Mouse (Mus musculus) thymus, adult 2 months (tissue): Measurements from ENCODE around the gene Klhl26. TPM values are rescaled to one million over a fixed set of nuclear protein-coding genes. Genes with fewer than 3 reads are reported as not detected.

Source experiments
- DNase-seq: peaks from one replicate; pipeline ENCODE4 v3.0.0; 2021
- H3K27ac ChIP-seq: fragments of 200-500 bp; 2 replicates; pipeline ENCODE4 v1.5.1; 2012; ENCODE audit warnings: low read length, control low read depth; ENCODE audit not compliant: control insufficient read depth, insufficient read depth
- H3K27me3 ChIP-seq: fragments of 200-500 bp; 2 replicates; pipeline ENCODE4 v1.6.1; 2012; ENCODE audit warnings: mild to moderate bottlenecking, low read length, moderate library complexity, mixed read lengths; ENCODE audit not compliant: control insufficient read depth, insufficient read depth
- H3K36me3 ChIP-seq: fragments of 200-500 bp; 2 replicates; pipeline ENCODE4 v1.6.1; 2012; ENCODE audit warnings: mild to moderate bottlenecking, low read length, moderate library complexity; ENCODE audit not compliant: control insufficient read depth, insufficient read depth
- H3K4me1 ChIP-seq: fragments of 200-500 bp; replicated peaks from 2 replicates; pipeline ENCODE4 v1.6.1; 2012; ENCODE audit warnings: low read length; ENCODE audit not compliant: control insufficient read depth, insufficient read depth
- H3K4me3 ChIP-seq: fragments of 200-500 bp; 2 replicates; pipeline ENCODE4 v1.5.1; 2012; ENCODE audit warnings: mild to moderate bottlenecking, low read length, control low read depth, moderate library complexity; ENCODE audit not compliant: control insufficient read depth, insufficient read depth
- CTCF ChIP-seq: fragments of 200-500 bp; IDR thresholded peaks from 2 replicates; pipeline ENCODE4 v1.5.1; 2012; ENCODE audit warnings: mild to moderate bottlenecking, control low read depth, low read length, moderate library complexity, borderline replicate concordance; ENCODE audit not compliant: control insufficient read depth, poor library complexity, insufficient read depth; ENCODE audit errors: extremely low read depth
- POLR2A ChIP-seq: fragments of 200-500 bp; IDR thresholded peaks from 2 replicates; pipeline ENCODE4 v1.6.1; 2012; ENCODE audit warnings: mild to moderate bottlenecking, low read length, control low read depth, moderate library complexity; ENCODE audit not compliant: control insufficient read depth, poor library complexity, insufficient read depth; ENCODE audit errors: extremely low read depth
- WGBS: fragments of 180-500 bp; shearing (Covaris S2); methylation state at CpG from one replicate; pipeline ENCODE4 v1.1.7; 2018; 5-methylcytosine and 5-hydroxymethylcytosine counted together
- polyA plus RNA-seq: library from polyadenylated mRNA; depleted of rRNA; stranded (reverse); fragments of >200 nt; gene quantifications from 2 replicates; pipeline ENCODE4 v1.2.3, GENCODE M21; 2012; rRNA removed

Klhl26 gene
- polyA plus RNA-seq, 1 experiment, result 44.6 TPM

GRCm38 (mm10) chr8:70410281-70410680, 66.5 kb downstream of the Klhl26 start:
- Histone ChIP-seq H3K27me3 (no peaks in the 10 kb centered on the region), H3K36me3 (no peaks in the 10 kb centered on the region), H3K27ac (no peak overlapping the region), H3K4me1 (no peaks in the 10 kb centered on the region), H3K4me3 (no peak overlapping the region)
- TF ChIP-seq POLR2A (no peak), CTCF (no peak)
- WGBS, result 97% methylated on average over 5 of the region's 5 CpGs
- no peak for DNase-seq

- H3K27ac ChIP-seq, result no peak overlapping the region
- 60% methylated on average over 9 of the region's 9 CpGs for WGBS
- no peaks in the 10 kb centered on the region for H3K36me3 ChIP-seq
- TF ChIP-seq CTCF, result no peak
- no peak for TF ChIP-seq POLR2A
- no peak overlapping the region for H3K4me3 ChIP-seq
- no peaks in the 10 kb centered on the region for H3K27me3 ChIP-seq
- H3K4me1 ChIP-seq, result no peaks in the 10 kb centered on the region
- no peak for DNase-seq
Measured at GRCm38 (mm10) chr8:70409455-70409871, 67.3 kb downstream of the Klhl26 start.

- H3K27me3 ChIP-seq, result no peaks in the 10 kb centered on the region
- no peak overlapping the region for H3K4me3 ChIP-seq
- H3K4me1 ChIP-seq, result no peaks in the 10 kb centered on the region
- DNase-seq, result no peak
- TF ChIP-seq POLR2A (no peak), CTCF (no peak)
- no peak overlapping the region for H3K27ac ChIP-seq
- no peaks in the 10 kb centered on the region for H3K36me3 ChIP-seq
- 96% methylated on average over 10 of the region's 10 CpGs for WGBS
Measured at GRCm38 (mm10) chr8:70409019-70409418, 67.7 kb downstream of the Klhl26 start.

- no peak for TF ChIP-seq POLR2A
- no peak for TF ChIP-seq CTCF
- H3K4me3 ChIP-seq, result no peak overlapping the region
- WGBS, result 78% methylated on average over 6 of the region's 6 CpGs
- H3K4me1 ChIP-seq, result no peaks in the 10 kb centered on the region
- no peak overlapping the region for H3K27ac ChIP-seq
- H3K36me3 ChIP-seq, result no peaks in the 10 kb centered on the region
- DNase-seq, result no peak
- H3K27me3 ChIP-seq, result no peaks in the 10 kb centered on the region
Measured at GRCm38 (mm10) chr8:70408301-70408700, 68.5 kb downstream of the Klhl26 start.

GRCm38 (mm10) chr8:70406427-70407069, 70.2 kb downstream of the Klhl26 start:
- no peak for DNase-seq
- 91% methylated on average over 11 of the region's 11 CpGs for WGBS
- H3K4me3 ChIP-seq, result no peak overlapping the region
- H3K27me3 ChIP-seq, result no peaks in the 10 kb centered on the region
- TF ChIP-seq POLR2A (no peak), CTCF (no peak)
- no peaks in the 10 kb centered on the region for H3K4me1 ChIP-seq
- H3K36me3 ChIP-seq, result no peaks in the 10 kb centered on the region
- H3K27ac ChIP-seq, result no peak overlapping the region

- TF ChIP-seq CTCF, result no peak
- TF ChIP-seq POLR2A, result no peak
- H3K4me3 ChIP-seq, result no peak overlapping the region
- WGBS, result 92% methylated on average over 7 of the region's 7 CpGs
- no peaks in the 10 kb centered on the region for H3K4me1 ChIP-seq
- no peaks in the 10 kb centered on the region for H3K36me3 ChIP-seq
- H3K27ac ChIP-seq, result no peak overlapping the region
- H3K27me3 ChIP-seq, result no peaks in the 10 kb centered on the region
- no peak for DNase-seq
Measured at GRCm38 (mm10) chr8:70405189-70405588, 71.6 kb downstream of the Klhl26 start.

- 99% methylated on average over 3 of the region's 3 CpGs for WGBS
- no peaks in the 10 kb centered on the region for H3K4me1 ChIP-seq
- H3K36me3 ChIP-seq, result no peaks in the 10 kb centered on the region
- TF ChIP-seq CTCF, result no peak
- no peak for TF ChIP-seq POLR2A
- H3K27me3 ChIP-seq, result no peaks in the 10 kb centered on the region
- no peak overlapping the region for H3K27ac ChIP-seq
- no peak for DNase-seq
- no peak overlapping the region for H3K4me3 ChIP-seq
Measured at GRCm38 (mm10) chr8:70404212-70404611, 72.6 kb downstream of the Klhl26 start.

Other genes starting within 250 kb of the Klhl26 start
- 98.2 and 103 TPM in 2 replicates for gene Sugp2, start 242.7 kb downstream of the Klhl26 start, polyA plus RNA-seq
- 24.3 and 25.4 TPM in 2 replicates for gene Armc6, start 242.5 kb downstream of the Klhl26 start, polyA plus RNA-seq
- gene Homer3, start 194.1 kb downstream of the Klhl26 start, polyA plus RNA-seq, result 60.6 and 67.6 TPM in 2 replicates
- gene Ddx49, start 174.5 kb downstream of the Klhl26 start, polyA plus RNA-seq, result 72.1 and 75.4 TPM in 2 replicates
- 397 and 454 TPM in 2 replicates for gene Cope, start 174.4 kb downstream of the Klhl26 start, polyA plus RNA-seq
- gene Cers1, start 161.2 kb downstream of the Klhl26 start, polyA plus RNA-seq, result 0.13 and 0.61 TPM in 2 replicates
- gene Gdf1, start 147.2 kb downstream of the Klhl26 start, polyA plus RNA-seq, result 0.13 and 0.23 TPM in 2 replicates
- gene Upf1, start 123.7 kb downstream of the Klhl26 start, polyA plus RNA-seq, result 76.0 and 104 TPM in 2 replicates
- gene Comp, start 103.4 kb downstream of the Klhl26 start, polyA plus RNA-seq, result 4.1 and 4.7 TPM in 2 replicates
- 43.9 and 49.0 TPM in 2 replicates for gene Crtc1, start 37.4 kb downstream of the Klhl26 start, polyA plus RNA-seq
- 0.39 and 0.73 TPM in 2 replicates for gene Tmem59l, start 10.4 kb upstream of the Klhl26 start, polyA plus RNA-seq
- 0.59 and 0.70 TPM in 2 replicates for gene Crlf1, start 16.2 kb upstream of the Klhl26 start, polyA plus RNA-seq
- 196 and 227 TPM in 2 replicates for gene Rex1bd, start 29.8 kb upstream of the Klhl26 start, polyA plus RNA-seq
- 731 and 765 TPM in 2 replicates for gene Uba52, start 33.8 kb upstream of the Klhl26 start, polyA plus RNA-seq
- 613 and 640 TPM in 2 replicates for gene Fkbp8, start 50.8 kb upstream of the Klhl26 start, polyA plus RNA-seq
- gene Kxd1, start 51.0 kb upstream of the Klhl26 start, polyA plus RNA-seq, result 72.7 and 86.7 TPM in 2 replicates
- 40.2 and 42.6 TPM in 2 replicates for gene Ell, start 62.5 kb upstream of the Klhl26 start, polyA plus RNA-seq
- 185 and 201 TPM in 2 replicates for gene Isyna1, start 117.4 kb upstream of the Klhl26 start, polyA plus RNA-seq
- gene Ssbp4, start 131.9 kb upstream of the Klhl26 start, polyA plus RNA-seq, result 392 and 506 TPM in 2 replicates
- 15.3 and 18.5 TPM in 2 replicates for gene Lrrc25, start 139.2 kb upstream of the Klhl26 start, polyA plus RNA-seq
- 6.7 and 7.5 TPM in 2 replicates for gene Gdf15, start 155.5 kb upstream of the Klhl26 start, polyA plus RNA-seq
- 40.7 and 41.9 TPM in 2 replicates for gene Pgpep1, start 183.4 kb upstream of the Klhl26 start, polyA plus RNA-seq
- 192 and 199 TPM in 2 replicates for gene Lsm4, start 196.3 kb upstream of the Klhl26 start, polyA plus RNA-seq
- 540 and 792 TPM in 2 replicates for gene Jund, start 222.0 kb upstream of the Klhl26 start, polyA plus RNA-seq
- gene Iqcn, start 226.5 kb upstream of the Klhl26 start, polyA plus RNA-seq, result 0.19 and 0.28 TPM in 2 replicates
- 0.48 and 0.50 TPM in 2 replicates for gene Gm3336, start 241.6 kb upstream of the Klhl26 start, polyA plus RNA-seq
- gene Pde4c, start 246.8 kb upstream of the Klhl26 start, polyA plus RNA-seq, result 4.9 and 6.2 TPM in 2 replicates